Mouse (Mus musculus) lung, adult 2 months (tissue): ENCODE measurements around the gene Nectin4. TPM values are rescaled to one million over a fixed set of nuclear protein-coding genes. Genes with fewer than 3 reads are reported as not detected.
A peak's percentile ranks its signal among the peaks of the same experiment; 100 is the strongest.

Source experiments
- DNase-seq: peaks from one replicate; pipeline ENCODE4 v3.0.0; 2022
- H3K4me1 ChIP-seq: fragments of 200-500 bp; 2 replicates; pipeline ENCODE4 v1.6.1; 2011; ENCODE audit warnings: low read length; ENCODE audit not compliant: control insufficient read depth, insufficient read depth
- H3K4me3 ChIP-seq: fragments of 200-500 bp; replicated peaks from 2 replicates; pipeline ENCODE3; 2011; ENCODE audit warnings: low read depth, mild to moderate bottlenecking, control low read depth, low read length; ENCODE audit errors: extremely low read depth
- CTCF ChIP-seq: fragments of 200-500 bp; IDR thresholded peaks from 2 replicates; pipeline ENCODE4 v1.5.1; 2011; ENCODE audit warnings: mild to moderate bottlenecking, low read length, control low read depth; ENCODE audit not compliant: insufficient read depth
- POLR2A ChIP-seq: fragments of 200-500 bp; IDR thresholded peaks from 2 replicates; pipeline ENCODE4 v1.6.1; 2011; ENCODE audit warnings: low read depth, mild to moderate bottlenecking, control low read depth, low read length, borderline replicate concordance; ENCODE audit errors: extremely low read depth
- WGBS: fragments of 180-500 bp; shearing (Covaris S2); methylation state at CpG from one replicate; pipeline ENCODE4 v1.1.7; 2018; 5-methylcytosine and 5-hydroxymethylcytosine counted together
- polyA plus RNA-seq: library from polyadenylated mRNA; depleted of rRNA; stranded (reverse); fragments of >200 nt; gene quantifications from 2 replicates; pipeline ENCODE4 v1.2.3, GENCODE M21; 2012; rRNA removed

Nectin4 gene
- polyA plus RNA-seq, 1 experiment = 19.2 TPM

DNA sequence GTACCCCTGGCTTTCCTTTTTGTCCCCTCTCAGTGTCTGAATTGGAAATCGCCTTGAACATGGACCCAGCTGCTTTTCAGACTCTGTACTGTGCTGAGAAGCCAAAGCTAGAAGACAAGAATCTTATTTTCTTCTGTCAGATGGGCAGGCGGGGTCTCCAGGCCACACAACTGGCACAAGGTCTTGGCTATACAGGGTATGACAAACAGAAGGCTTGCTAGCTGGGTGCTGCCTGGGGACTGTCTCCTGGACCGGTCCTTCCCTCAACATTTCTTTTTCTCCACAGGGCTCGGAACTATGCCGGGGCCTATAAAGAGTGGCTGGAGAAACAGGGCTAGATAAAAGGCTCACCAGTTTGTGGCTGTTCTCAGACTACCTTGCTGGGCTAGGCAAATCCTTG lies 50.0 kb downstream of the Nectin4 start:
- 76% methylated on average over 5 of the region's 5 CpGs for WGBS

DNA sequence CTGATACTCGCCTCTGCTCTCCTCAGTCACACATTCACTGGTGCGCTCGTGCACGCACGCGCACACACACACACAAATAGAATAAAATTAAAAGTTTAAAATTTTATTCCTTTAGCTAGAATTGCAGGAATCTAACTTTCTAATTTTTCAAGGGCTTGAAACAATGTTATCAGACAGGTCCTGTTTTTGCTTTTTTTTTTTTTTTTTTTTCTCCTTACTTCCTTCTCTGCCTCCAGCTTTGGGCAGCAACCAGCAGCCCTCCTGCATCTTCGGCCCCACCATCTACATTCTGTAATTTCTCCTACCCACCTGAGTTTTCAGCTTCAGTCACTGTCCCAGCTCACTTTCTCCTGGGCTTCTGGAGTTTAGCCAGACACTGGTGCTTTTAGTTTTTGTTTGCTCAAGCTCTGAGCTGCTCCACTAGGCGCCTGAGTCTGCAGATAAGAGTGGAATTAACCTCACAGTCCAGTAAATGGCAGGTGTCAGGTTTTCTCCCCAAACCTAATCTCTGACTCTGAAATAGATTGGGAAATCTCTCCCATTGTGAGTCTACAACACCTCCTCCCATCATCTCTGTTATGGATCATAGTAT lies 52.7 kb downstream of the Nectin4 start:
- Histone ChIP-seq H3K4me3 (no peak overlapping the region), H3K4me1 (peaks cover 2% of the 10 kb centered on the region; the same call in 1 of the 2 replicates)
- no peak for DNase-seq
- WGBS = 76% methylated on average over 8 of the region's 8 CpGs
- TF ChIP-seq CTCF (no peak), POLR2A (no peak)

More for the DNA sequence above, 50.0 kb downstream of the Nectin4 start:
- DNase-seq = no peak
- H3K4me1 ChIP-seq = 0 out of 2 replicates have a peak, but pooled peaks cover 2% of the 10 kb centered on the region
- TF ChIP-seq POLR2A (no peak), CTCF (no peak)
- H3K4me3 ChIP-seq = no peak overlapping the region

DNA sequence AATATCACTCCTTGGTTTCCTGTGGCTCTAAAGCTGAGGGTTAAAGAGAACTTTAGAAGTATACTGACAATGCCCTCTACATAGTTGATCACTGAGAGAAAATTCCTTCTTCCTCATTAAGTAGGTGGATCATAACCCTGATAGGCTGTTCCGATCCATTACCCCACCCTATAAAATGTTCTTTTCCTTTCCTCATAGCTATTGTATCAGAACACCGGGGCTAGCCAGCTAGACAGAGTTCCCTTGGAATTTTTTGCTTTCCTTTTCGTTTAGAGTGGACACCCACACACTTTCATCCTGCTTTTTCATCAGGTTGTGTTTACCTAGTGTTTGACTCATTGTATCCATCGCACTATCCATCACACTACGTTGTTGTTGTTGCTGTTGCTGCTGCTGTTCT lies 54.7 kb downstream of the Nectin4 start:
- 36% methylated on average over 5 of the region's 5 CpGs for WGBS
- no peak overlapping the region for H3K4me3 ChIP-seq
- no peak for DNase-seq
- no peak for TF ChIP-seq POLR2A
- H3K4me1 ChIP-seq = peaks cover 2% of the 10 kb centered on the region; the same call in 1 of the 2 replicates

- WGBS = 38% methylated on average over 4 of the region's 4 CpGs
- Histone ChIP-seq H3K4me1 (peaks cover 2% of the 10 kb centered on the region; the same call in 1 of the 2 replicates), H3K4me3 (no peak overlapping the region)
- no peak for DNase-seq
- TF ChIP-seq CTCF (no peak), POLR2A (no peak)
These were observed 55.2 kb downstream of the Nectin4 start for GRCm38 (mm10) chr1:171425126-171425525.

DNA sequence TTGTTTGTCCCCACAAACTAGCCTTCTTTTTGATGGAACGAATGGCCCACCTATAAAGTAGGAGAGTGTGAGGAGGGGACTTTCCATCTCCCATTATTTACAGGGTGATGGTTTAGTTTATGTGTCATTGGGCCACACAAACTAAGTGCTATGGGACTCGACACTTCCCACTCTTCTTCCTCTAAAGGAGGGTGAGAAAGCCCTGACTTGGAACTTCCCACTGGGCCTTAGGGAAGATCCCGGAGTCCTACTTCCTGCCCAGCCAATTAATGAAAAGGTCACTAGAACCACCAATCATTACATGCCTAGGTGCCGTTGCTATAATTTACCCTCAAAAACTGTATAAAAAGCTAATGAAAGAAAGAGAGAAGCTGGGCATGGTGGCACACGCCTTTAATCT lies 62.3 kb downstream of the Nectin4 start:
- H3K4me1 ChIP-seq = no peaks in the 10 kb centered on the region
- TF ChIP-seq POLR2A (no peak), CTCF (no peak)
- DNase-seq = no peak
- 64% methylated on average over 5 of the region's 5 CpGs for WGBS
- H3K4me3 ChIP-seq = no peak overlapping the region

- DNase-seq = no peak
- 51% methylated on average over 7 of the region's 7 CpGs for WGBS
These were observed 65.5 kb downstream of the Nectin4 start for GRCm38 (mm10) chr1:171435288-171435814.

GRCm38 (mm10) chr1:171435974-171436373 lies 66.1 kb downstream of the Nectin4 start:
- Histone ChIP-seq H3K4me3 (no peak overlapping the region), H3K4me1 (peaks cover 5% of the 10 kb centered on the region; the same call in 1 of the 2 replicates)
- no peak for TF ChIP-seq CTCF
- TF ChIP-seq POLR2A = no peak
- DNase-seq = no peak
- WGBS = 53% methylated on average over 1 of the region's 1 CpGs

More at GRCm38 (mm10) chr1:171435288-171435814, 65.5 kb downstream of the Nectin4 start:
- Histone ChIP-seq H3K4me3 (no peak overlapping the region), H3K4me1 (peaks cover 3% of the 10 kb centered on the region; the same call in 1 of the 2 replicates)
- TF ChIP-seq CTCF = no peak
- no peak for TF ChIP-seq POLR2A

DNA sequence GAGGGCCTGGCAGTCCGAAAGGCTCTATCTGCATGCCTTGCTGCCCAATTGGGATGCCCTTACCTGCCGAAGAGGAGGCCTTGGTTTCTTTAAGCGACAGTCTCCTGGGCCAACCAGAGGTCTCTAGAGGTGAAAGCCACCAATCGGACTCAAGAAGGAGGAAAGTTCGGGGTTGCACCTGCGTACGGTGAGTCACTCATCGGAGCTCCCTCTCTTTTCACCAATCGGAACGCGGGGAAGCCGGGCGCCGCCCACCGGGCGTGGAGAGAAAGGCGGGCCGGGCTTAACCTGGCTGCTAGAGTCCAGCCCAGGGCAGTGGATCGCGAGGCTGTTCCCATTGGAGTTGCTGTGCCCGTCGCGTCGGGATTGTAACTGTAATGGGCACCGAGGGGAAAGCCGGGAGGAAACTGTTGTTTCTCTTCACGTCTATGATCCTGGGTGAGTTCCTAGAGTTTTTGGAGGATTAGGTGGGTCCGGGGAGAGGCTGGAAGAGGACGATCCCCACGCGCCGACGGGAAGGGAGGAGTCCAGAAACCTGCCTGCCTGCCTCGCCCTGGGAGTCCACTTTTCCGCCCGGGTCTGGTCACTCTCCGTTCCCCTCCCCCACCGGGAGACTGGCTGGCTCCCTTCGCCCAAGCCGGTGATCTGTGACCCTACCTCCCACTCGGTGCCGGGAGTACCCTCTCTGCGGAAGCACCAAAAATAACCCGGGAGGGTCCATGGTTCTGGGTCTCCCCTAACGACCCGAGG lies 67.5 kb downstream of the Nectin4 start, which contains the start of gene F11r:
Gene F11r (plus strand): TSS at position 272 of the 750 bp plus-strand sequence.
- peak; percentile 95 for DNase-seq
- Histone ChIP-seq H3K4me1 (peaks cover 16% of the 10 kb centered on the region), H3K4me3 (peak within 1 kb of the TSS; percentile 82)
- no peak for TF ChIP-seq CTCF
- peak; percentile 97 for TF ChIP-seq POLR2A
- WGBS = 2% methylated on average over 46 of the region's 46 CpGs

Other genes starting within 250 kb of the Nectin4 start
- 136 and 191 TPM in 2 replicates for gene Sdhc, start 219.5 kb upstream of the Nectin4 start, polyA plus RNA-seq
- gene Mpz, start 219.4 kb upstream of the Nectin4 start, polyA plus RNA-seq = 15.9 and 24.9 TPM in 2 replicates
- 37.5 and 59.8 TPM in 2 replicates for gene Pcp4l1, start 173.8 kb upstream of the Nectin4 start, polyA plus RNA-seq
- gene Nr1i3, start 156.1 kb upstream of the Nectin4 start, polyA plus RNA-seq = 0.25 TPM in 1 of 2 replicates, not detected in the other
- 25.7 and 28.8 TPM in 2 replicates for gene Tomm40l, start 147.6 kb upstream of the Nectin4 start, polyA plus RNA-seq
- 4.7 and 7.2 TPM in 2 replicates for gene Apoa2, start 145.0 kb upstream of the Nectin4 start, polyA plus RNA-seq
- gene Fcer1g, start 135.7 kb upstream of the Nectin4 start, polyA plus RNA-seq = 117 and 158 TPM in 2 replicates
- gene Adamts4, start 119.7 kb upstream of the Nectin4 start, polyA plus RNA-seq = 1.2 and 1.3 TPM in 2 replicates
- 78.8 and 118 TPM in 2 replicates for gene Ndufs2, start 118.7 kb upstream of the Nectin4 start, polyA plus RNA-seq
- gene B4galt3, start 99.8 kb upstream of the Nectin4 start, polyA plus RNA-seq = 72.0 and 75.8 TPM in 2 replicates
- gene Ppox, start 88.9 kb upstream of the Nectin4 start, polyA plus RNA-seq = 40.6 and 49.0 TPM in 2 replicates
- 42.3 and 51.2 TPM in 2 replicates for gene Usp21, start 82.1 kb upstream of the Nectin4 start, polyA plus RNA-seq
- gene Ufc1, start 75.1 kb upstream of the Nectin4 start, polyA plus RNA-seq = 18.8 and 22.2 TPM in 2 replicates
- 34.5 and 47.0 TPM in 2 replicates for gene Dedd, start 41.0 kb upstream of the Nectin4 start, polyA plus RNA-seq
- 42.7 and 44.1 TPM in 2 replicates for gene Nit1, start 24.5 kb upstream of the Nectin4 start, polyA plus RNA-seq
- gene Pfdn2, start 24.4 kb upstream of the Nectin4 start, polyA plus RNA-seq = 9.0 and 20.0 TPM in 2 replicates
- gene Klhdc9, start 9.3 kb upstream of the Nectin4 start, polyA plus RNA-seq = 1.9 and 3.4 TPM in 2 replicates
- 11.6 and 17.5 TPM in 2 replicates for gene Arhgap30, start 18.9 kb downstream of the Nectin4 start, polyA plus RNA-seq
- 95.3 and 107 TPM in 2 replicates for gene Usf1, start 41.2 kb downstream of the Nectin4 start, polyA plus RNA-seq
- 8.9 and 16.2 TPM in 2 replicates for gene Tstd1, start 48.8 kb downstream of the Nectin4 start, polyA plus RNA-seq
- gene F11r, start 67.4 kb downstream of the Nectin4 start, polyA plus RNA-seq = 108 and 149 TPM in 2 replicates
- gene Alyref2, start 133.4 kb downstream of the Nectin4 start, polyA plus RNA-seq = 2.8 and 3.3 TPM in 2 replicates
- gene Itln1, start 165.2 kb downstream of the Nectin4 start, polyA plus RNA-seq = 0.64 TPM in 1 of 2 replicates, not detected in the other
- gene Cd244a, start 189.1 kb downstream of the Nectin4 start, polyA plus RNA-seq = 1.8 and 3.1 TPM in 2 replicates
- gene Ly9, start 237.3 kb downstream of the Nectin4 start, polyA plus RNA-seq = 2.2 and 2.6 TPM in 2 replicates